Mouse (Mus musculus): ENCODE measurements around the gene 2610528J11Rik. TPM values are rescaled to one million over a fixed set of nuclear protein-coding genes. Genes with fewer than 3 reads are reported as not detected.
"Not testable (repeated sequence)": the region's sequence is repeated elsewhere in the genome, so short reads cannot be mapped to it uniquely, and the experiment has no call there.

Gene 2610528J11Rik
- polyA plus RNA-seq, 1 experiment: 26.7 TPM

DNA sequence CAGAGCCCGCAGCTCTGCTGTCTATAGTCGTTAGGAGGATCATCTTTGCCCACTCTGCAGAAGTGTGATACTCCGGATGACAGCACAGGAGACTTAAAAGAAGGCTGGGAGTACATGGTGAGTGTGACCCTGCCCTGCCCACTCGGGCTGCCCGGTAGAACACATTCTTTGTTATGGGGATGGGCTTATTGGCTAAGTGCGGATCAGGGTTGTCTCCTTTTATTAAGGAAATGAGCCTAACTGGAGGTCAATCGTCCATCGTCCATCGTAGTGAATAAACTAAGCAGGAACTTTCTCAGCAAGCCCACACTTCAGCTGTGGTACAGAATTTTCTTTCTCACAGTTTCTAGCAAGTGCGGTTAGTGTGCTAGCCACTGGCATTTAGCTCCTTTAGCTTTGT lies 13.1 kb downstream of the 2610528J11Rik start:
- no peak for DNase-seq (ENCODE audit: low read depth)

DNA sequence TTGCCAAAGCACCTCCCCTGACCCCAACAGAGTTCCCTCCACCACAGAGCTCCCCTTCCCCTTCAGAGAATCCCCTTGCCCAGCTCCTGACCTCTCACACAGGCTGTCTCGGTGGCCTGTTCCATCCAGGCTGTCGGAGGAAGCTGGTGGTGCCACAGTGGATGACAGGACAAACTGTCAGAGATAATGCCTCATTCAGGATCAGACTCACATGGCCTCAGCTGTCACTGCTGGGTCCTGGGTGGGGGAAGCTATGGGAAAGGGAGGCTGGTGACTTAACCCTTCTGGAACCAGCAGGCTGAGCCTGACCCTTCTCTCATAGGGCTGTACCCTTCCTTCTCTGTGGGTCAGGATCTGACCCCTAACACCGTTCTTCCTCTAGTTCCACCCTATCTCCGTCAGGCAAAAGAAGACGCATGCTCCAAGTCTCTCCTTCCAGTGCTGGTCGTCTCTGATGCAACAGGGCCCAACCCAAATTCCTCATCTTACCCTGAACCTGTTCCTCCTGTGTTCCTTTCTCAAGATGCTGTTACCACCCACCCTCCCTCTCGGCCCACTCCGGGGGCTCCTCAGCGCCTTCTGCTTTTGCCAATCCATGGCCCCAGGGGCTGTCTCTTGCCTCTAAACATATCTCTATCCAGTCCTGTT lies 15.8 kb downstream of the 2610528J11Rik start:
- DNase-seq (ENCODE audit: low read depth): no peak

DNA sequence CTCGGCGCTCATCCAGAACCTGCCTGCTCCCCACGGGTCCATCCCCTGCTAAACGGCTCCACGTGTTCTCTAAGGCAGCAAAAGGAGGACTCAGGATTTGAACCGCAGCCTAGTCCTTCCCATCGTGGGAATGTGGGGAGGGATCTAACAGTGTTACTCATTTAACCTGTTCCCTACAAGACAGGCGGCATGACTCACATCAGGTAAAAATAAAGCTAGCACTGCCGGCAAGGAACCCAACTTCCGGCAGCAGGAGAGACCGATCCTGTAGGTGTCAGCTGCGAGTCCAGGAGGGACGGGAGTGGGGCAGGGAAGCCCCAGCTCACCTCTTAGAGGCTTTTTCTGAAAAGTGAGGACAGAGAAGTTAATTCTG lies 16.3 kb downstream of the 2610528J11Rik start:
- DNase-seq (ENCODE audit: low read depth): peak; percentile 56

DNA sequence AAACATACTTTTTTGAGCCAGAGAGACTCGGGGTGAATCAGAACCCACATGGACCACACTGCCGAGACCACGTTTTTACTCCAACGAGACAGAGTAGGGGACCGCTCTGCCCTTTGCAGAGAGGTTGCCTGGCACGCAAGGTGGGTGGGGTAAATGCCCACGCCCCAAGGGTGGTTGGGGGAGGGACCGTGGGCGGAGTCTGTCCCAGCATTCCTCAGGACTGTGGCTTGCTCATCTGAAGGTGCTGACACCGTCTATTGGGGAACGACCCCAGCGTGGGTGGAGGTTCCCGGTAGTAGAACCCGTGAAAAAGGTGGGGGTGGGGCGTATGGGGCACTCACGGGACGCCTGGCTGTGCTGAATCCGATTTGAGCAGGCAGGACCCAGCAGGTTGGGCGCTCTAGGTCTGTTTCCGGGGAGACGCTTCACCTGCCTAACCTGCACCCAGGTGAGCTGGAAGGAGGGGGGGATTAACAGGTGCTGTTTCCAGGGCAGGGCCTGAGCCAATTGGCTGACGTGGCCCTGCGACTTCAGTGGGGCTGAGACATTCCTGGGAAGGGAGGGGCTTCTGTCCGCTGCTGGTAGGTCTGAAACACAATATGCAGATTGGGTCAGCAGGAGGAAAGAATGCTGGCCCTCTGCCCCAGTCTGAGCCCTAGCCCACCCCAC lies 16.9 kb downstream of the 2610528J11Rik start, which contains the start of gene Tmem125:
Tmem125 (minus strand) TSS at position 453 of the 669 bp plus-strand sequence.
- DNase-seq (ENCODE audit: low read depth): peak; percentile 62

DNA sequence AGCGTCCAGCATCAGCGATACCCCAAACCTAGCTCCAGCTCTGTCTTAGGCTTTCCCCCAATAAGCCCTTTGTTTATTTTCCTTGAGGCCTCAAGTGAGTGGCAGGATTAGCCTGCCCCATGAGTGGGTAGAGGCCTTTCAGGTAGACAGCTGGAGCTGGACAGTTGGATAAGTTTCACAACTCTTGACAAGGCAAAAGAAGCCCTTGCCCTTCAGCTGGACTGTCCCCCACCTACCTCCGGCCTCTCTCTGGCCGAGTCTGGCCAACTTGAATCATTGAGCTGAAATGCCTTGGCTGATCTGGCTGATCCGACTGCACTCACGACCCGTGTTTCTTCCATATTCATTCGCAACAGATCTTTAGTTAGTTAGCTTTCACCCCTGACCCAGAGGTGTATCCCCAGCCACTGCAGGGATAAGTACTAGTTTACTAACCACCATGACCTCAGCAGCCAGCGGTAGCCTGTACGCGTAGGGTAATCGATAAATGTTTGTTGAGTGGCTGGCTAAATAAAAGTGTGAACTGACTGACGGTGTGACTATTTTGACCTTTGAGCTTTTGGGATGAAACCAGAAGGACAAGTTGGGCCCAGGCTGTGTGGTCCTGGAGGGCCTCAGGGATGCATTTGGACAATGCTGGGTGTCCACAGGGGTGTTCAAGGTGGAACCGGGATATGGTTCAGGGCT lies 17.8 kb downstream of the 2610528J11Rik start:
- no peak for DNase-seq (ENCODE audit: low read depth)

DNA sequence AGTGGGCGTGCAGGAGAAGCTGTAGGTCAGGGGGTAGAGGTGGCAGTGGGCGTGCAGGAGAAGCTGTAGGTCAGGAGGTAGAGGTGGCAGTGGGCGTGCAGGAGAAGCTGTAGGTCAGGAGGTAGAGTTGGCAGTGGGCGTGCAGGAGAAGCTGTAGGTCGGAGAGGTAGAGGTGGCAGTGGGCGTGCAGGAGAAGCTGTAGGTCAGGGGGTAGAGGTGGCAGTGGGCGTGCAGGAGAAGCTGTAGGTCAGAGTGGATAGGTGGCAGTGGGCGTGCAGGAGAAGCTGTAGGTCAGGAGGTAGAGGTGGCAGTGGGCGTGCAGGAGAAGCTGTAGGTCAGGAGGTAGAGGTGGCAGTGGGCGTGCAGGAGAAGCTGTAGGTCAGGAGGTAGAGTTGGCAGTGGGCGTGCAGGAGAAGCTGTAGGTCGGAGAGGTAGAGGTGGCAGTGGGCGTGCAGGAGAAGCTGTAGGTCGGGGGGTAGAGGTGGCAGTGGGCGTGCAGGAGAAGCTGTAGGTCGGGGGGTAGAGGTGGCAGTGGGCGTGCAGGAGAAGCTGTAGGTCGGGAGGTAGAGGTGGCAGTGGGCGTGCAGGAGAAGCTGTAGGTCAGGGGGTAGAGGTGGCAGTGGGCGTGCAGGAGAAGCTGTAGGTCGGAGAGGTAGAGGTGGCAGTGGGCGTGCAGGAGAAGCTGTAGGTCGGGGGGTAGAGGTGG lies 20.8 kb downstream of the 2610528J11Rik start:
- DNase-seq (ENCODE audit: low read depth): not testable (repeated sequence)

DNA sequence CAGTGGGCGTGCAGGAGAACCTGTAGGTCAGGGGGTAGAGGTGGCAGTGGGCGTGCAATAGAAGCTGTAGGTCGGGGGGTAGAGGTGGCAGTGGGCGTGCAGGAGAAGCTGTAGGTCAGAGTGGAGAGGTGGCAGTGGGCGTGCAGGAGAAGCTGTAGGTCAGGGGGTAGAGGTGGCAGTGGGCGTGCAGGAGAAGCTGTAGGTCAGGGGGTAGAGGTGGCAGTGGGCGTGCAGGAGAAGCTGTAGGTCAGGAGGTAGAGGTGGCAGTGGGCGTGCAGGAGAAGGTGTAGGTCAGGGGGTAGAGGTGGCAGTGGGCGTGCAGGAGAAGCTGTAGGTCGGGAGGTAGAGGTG lies 21.3 kb downstream of the 2610528J11Rik start:
- DNase-seq (ENCODE audit: low read depth): peak; percentile 42

DNA sequence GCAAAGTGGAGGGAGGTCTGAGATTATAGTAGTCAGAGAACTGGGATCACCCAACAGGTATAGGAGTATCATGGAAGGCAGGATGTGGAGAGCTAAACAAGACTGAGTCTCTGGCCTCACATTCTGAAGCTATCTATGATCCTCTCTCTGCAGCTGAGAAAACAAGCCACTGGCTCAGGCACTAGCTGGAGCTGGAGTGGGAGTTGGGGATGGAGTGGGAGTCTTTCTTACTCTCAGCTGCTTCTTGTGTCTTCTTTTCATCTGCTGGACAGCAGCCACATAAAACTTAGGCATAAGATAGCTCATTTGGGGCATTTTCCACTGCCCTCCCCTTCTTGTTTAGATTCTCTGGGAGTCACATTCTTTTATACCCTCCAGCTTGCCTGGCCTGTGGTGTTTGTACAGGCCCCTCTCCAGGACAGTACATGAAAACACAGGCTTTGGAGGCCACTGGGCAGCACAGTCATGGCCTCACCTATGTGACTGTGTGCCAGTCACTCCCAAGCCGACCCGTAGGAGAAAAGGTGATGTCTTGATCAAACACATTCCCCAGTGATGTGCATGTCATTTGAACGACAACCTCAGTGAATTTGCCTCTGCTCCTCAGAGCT lies 26.3 kb downstream of the 2610528J11Rik start:
- no peak for DNase-seq (ENCODE audit: low read depth)

DNA sequence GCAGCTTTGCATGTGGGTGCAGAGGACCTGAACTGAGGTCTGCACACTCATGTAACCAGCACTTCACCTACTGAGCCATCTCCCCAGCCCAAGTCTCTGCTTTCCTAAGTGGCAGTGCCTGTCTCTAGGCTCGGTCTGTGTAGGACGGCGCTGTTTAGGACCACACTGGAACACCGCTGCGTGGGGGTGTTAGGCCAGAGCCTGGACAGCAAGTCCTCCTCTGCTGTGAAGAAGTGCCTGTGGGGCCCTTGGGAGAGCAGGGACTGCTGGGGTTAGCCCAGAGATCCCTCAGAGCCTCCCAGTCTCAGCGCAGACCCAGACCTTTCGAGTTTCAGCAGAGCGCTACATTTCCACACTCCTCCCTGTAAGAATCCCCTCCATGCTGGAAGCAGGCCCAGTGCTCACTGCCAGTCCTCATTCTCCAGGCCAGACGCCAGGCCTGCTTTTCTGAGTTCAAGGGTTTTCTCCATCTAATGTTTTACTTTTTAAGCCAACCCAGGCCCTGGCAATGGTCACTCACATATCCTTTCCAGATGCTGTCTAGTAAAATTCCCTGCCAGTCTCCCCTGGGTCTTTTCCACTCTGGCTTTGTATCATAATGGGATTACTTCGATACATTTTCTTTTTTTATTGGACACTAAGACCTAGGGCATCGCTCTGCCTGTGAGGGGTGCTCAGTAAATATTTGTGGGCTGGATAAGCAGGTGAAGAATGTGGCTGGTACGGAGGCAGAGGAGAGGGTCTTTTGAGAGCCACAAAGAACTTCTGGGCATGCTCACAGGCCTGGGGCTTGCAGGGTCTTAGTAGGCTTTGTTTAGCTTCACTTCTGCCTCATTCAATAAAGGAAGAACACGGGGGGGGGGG lies 37.5 kb downstream of the 2610528J11Rik start:
- DNase-seq (ENCODE audit: low read depth): no peak

DNA sequence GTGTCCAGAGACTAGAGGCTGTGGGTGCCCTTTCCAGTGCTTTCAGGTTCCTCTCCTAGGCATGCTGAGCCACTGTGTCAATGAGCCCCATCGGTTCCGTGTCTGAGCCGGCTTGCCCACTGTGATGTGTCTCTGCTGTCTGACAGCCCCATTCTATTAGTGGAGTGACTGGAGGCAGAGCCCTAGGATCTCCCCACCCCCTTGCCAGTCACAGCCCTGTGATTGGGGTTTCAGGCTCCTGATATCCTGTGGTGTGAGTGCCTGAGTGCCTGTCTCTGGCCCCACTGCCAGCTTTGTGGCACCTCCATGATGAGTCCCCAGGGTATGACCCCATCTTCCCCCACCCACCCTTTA lies 38.1 kb downstream of the 2610528J11Rik start:
- DNase-seq (ENCODE audit: low read depth): no peak

DNA sequence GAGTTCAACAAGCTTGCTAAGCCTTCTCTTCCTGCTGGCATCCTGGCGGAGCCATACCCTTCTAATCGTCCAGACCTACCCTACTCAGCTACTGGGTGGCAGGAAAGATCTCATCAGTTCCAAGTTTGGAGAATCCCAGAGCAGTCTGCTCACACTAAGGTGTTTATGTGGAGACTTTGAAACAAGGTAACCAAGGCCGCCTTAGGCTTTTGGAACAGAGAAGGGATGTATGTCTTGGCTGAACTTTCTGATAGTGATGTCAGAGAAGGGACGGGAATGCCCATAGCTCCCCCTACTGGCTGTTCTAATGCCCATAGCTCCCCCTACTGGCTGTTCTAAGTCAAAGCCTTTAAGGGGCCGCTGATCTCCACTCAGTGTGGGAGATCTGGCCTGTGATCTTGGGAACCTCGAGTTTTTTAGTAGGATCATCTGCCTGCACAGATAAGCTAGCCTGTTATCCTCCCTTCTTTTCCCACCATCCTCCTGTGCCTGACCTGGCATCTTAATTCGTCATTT lies 39.4 kb downstream of the 2610528J11Rik start:
- DNase-seq (ENCODE audit: low read depth): peak; percentile 38

DNA sequence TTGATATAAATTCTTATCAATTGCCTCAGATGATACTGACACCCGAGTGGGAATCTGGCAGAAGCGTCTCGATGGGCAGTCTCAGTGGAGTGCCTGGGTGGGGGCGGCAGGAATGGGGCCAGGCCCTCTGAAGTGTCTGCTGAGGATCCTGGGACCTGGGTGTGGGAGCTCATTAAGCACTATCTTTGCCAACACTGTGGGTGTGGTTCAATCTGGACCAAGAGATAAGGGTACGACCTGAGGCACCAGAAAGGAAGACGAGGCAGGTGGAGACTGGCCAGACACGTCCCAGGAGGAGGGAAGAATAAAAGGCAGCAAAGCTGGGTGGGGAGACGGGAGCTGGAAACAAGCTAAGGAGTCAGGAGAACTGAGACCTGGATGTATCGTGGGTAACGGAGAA lies 41.9 kb downstream of the 2610528J11Rik start:
- no peak for DNase-seq (ENCODE audit: low read depth)

DNA sequence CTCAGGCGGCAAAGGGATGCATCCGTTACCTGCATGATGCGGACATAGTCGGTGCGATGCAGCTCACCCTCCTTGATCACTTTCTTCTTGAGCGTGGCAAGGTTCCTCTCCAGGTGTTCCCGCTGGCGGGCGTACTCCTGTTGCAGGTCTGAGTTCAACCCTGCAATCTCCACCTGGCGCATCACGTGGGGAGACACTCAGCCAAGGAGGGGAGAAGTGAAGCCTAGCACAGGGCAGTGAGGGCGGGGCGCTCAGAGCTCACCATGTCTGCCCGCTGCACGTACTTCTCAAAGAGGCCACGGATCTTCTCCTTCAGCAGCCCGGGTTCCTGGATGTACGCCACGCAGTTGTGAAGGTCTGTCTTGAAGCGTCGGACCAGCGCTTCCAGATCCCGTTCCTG lies 42.5 kb downstream of the 2610528J11Rik start:
- no peak for DNase-seq (ENCODE audit: low read depth)

DNA sequence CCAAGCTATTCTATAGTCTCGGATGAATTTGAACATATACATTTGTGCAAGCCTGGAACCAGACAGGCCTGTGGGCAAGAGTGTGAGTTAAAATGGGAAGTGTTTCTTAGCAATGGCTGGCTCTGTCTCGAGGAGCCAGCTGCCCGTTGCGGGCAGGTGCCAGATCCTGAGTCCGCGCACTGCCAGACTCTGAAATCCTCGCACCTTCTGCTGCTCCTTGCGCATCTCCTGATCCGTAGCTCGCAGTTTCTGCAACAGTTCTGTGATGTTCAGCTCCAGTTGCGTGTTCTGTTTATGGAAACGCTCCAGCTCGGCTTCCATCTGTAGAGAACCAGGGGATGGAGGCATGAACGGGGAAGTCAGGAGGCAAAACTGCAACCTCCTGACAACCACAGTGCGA lies 44.6 kb downstream of the 2610528J11Rik start:
- no peak for DNase-seq (ENCODE audit: low read depth)

DNA sequence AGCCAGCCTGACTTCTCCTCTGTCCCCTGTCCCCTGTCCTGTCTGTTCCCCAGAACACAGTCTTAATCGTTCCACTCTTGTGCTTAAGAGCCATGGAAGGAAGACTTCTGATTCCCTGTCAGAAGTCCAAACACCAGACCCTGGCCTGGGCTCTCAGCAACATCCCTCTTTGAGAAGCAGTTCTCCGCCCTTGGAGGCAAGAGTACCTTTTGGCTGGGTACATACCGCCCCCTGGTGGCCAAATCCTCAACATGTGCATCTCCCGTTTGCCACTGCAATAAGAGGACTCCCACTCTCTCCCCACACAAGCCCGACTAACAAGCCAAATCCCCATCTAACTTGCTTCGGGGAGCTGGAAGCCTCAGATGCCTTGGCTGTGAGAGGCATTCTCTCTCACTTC lies 49.3 kb downstream of the 2610528J11Rik start:
- DNase-seq (ENCODE audit: low read depth): no peak

DNA sequence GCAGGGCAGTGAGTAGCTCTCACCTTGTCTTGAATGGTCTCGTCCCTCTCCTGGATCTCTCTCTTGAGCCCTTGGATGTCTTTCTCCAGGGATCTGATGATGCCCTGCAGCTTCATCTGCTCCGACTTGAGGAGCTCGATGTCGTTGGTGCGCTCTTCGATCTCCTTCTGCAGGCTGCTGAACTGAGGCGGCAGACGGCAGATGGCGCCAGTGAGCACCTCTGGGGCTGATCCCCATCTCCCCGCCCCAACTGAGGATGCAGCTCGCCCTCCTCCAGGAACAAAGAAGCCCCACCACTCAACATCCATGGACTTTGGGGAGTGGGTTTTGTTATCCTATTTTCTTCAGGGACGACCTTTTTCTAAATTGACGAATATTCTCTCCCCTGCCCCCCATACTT lies 52.5 kb downstream of the 2610528J11Rik start:
- no peak for DNase-seq (ENCODE audit: low read depth)

Other genes with a start within 250 kb of the 2610528J11Rik start
- 76.9 and 122 TPM in 2 replicates for gene Ptprf, start 235.6 kb upstream of the 2610528J11Rik start, polyA plus RNA-seq (2012; rRNA removed)
- gene Szt2, start 117.7 kb upstream of the 2610528J11Rik start, polyA plus RNA-seq (2012; rRNA removed): 18.1 and 20.6 TPM in 2 replicates
- gene Med8, start 117.7 kb upstream of the 2610528J11Rik start, polyA plus RNA-seq (2012; rRNA removed): 36.9 and 45.5 TPM in 2 replicates
- 120 and 164 TPM in 2 replicates for gene Elovl1, start 98.9 kb upstream of the 2610528J11Rik start, polyA plus RNA-seq (2012; rRNA removed)
- 5.1 and 8.8 TPM in 2 replicates for gene Cdc20, start 89.6 kb upstream of the 2610528J11Rik start, polyA plus RNA-seq (2012; rRNA removed)
- gene Mpl, start 69.5 kb upstream of the 2610528J11Rik start, polyA plus RNA-seq (2012; rRNA removed): 0.06 and 0.07 TPM in 2 replicates
- 37.1 and 47.6 TPM in 2 replicates for gene Tie1, start 36.9 kb upstream of the 2610528J11Rik start, polyA plus RNA-seq (2012; rRNA removed)
- 25.1 and 25.7 TPM in 2 replicates for gene Tmem125, start 17.0 kb downstream of the 2610528J11Rik start, polyA plus RNA-seq (2012; rRNA removed)
- 0.30 and 0.71 TPM in 2 replicates for gene Cfap57, start 93.8 kb downstream of the 2610528J11Rik start, polyA plus RNA-seq (2012; rRNA removed)
- 16.8 and 22.0 TPM in 2 replicates for gene Ebna1bp2, start 93.8 kb downstream of the 2610528J11Rik start, polyA plus RNA-seq (2012; rRNA removed)
- gene Olfr62, start 132.0 kb downstream of the 2610528J11Rik start, polyA plus RNA-seq (2012; rRNA removed): not detected in 2 replicates
- 0.11 and 0.25 TPM in 2 replicates for gene Olfr1342, start 165.8 kb downstream of the 2610528J11Rik start, polyA plus RNA-seq (2012; rRNA removed)
- gene Olfr1341, start 176.5 kb downstream of the 2610528J11Rik start, polyA plus RNA-seq (2012; rRNA removed): 0.25 and 0.53 TPM in 2 replicates
- not detected in 2 replicates for gene Olfr1340, start 193.1 kb downstream of the 2610528J11Rik start, polyA plus RNA-seq (2012; rRNA removed)
- gene Olfr1339, start 205.2 kb downstream of the 2610528J11Rik start, polyA plus RNA-seq (2012; rRNA removed): not detected in 2 replicates
- 8.5 and 10.8 TPM in 2 replicates for gene Olfr1338, start 231.7 kb downstream of the 2610528J11Rik start, polyA plus RNA-seq (2012; rRNA removed)

Measured in gonadal fat pad, adult 2 months (tissue).